Mouse (Mus musculus): ENCODE data around the gene Olfr750. TPM values are rescaled to one million over a fixed set of nuclear protein-coding genes. Genes with fewer than 3 reads are reported as not detected.
A peak's percentile ranks its signal among the peaks of the same experiment; 100 is the strongest.

Olfr750 gene
- total RNA-seq, 2 experiments from 2014 or later = not detected

DNA sequence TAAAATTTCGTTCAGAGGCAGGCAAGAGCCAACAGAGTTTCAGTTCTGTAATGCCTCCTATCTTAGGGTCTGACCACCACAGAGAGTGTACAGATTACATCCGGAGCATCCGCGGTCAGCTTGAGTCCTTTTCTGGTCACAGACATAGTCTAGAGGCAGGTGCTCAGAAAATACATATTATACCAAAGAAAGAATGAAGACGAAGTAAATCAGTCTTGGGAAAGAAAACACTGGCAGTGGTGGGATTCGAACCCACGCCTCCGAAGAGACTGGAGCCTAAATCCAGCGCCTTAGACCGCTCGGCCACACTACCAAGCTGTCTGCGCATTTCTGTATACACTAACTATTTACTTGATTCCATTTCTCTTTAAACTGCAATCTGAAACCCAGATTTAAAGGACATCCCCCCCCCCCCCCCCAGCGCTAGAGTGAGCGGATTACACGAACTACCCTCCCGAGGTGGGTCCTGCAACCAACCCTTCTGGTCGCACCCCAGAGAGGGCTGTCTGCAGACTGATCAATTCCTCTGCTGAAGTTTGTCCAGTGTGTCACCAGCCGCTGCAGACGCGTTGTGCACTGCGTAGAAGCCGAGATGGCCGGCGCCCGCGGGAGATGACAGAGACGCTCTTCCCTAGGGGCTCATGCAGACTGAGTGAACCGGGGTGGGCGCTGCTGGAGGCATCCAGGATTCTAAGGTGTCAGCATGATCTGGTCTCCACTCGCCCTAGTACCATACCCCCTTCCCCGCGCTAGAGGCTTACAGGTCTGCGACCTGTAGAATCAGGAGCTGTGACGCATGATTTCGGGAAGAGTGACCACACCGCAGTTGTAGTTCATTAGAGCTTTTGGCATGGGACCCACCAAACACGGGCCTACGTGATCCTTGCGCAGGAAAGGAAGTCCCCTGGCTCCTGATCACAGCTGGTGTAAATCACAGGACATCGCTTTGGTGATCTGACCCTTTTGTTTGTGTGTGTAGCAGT is 8.7 kb upstream of the Olfr750 start:
- peak overlapping the region; percentile 86 for H3K27ac ChIP-seq

DNA sequence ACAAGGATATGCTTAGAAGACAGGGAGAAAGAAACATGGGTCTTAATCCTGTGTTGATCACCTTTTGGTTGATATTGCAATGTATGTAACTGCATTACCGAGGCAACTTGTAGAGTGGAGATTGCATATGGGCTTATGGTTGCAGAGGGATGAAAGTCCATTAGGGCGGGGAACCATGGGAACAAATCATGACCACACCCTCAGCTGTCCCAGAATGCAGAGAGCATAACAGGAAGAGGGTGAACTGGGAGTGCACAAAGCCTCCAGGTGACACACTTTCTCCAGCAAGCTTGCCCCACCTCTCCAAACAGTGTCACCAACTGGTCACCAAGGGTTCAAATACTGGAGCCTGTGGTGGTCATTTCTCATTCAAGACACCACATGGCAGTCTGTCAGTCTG is 6.8 kb upstream of the Olfr750 start:
- no peak for TF ChIP-seq CTCF (conservative IDR thresholded peaks at IDR 0.05)
- DNase-seq (ENCODE audit: low spot score in 2 of 2) = no peak
- H3K27ac ChIP-seq = no peak overlapping the region
- no peak overlapping the region for H3K4me3 ChIP-seq

More for the DNA sequence above, 8.7 kb upstream of the Olfr750 start:
- peak overlapping the region; percentile 78 for H3K4me3 ChIP-seq
- DNase-seq (ENCODE audit: low spot score in 2 of 2) = peak; percentile 62 to 72
- TF ChIP-seq CTCF (conservative IDR thresholded peaks at IDR 0.05) = no peak

DNA sequence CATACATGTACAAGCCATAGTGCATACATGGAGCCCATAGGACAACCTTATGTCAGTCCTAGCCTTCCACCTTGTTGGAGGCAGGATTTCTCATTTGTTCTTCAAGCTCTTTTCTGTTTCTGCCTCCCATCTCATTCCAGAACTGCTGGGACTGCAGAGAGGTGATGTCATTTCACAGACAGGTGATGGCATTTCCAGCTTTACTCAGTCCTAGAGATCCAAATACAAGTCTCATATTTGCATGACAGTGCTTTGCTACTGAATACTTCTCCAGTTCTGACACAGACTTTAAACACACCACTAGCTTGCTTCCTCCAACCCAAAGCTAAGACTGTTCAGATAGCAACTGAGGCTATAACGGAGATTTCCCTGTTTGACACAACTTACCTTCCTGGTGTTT is 4.9 kb upstream of the Olfr750 start:
- no peak for DNase-seq (ENCODE audit: low spot score in 2 of 2)
- no peak overlapping the region for H3K4me3 ChIP-seq
- no peak for TF ChIP-seq CTCF (conservative IDR thresholded peaks at IDR 0.05)
- no peak overlapping the region for H3K27ac ChIP-seq

DNA sequence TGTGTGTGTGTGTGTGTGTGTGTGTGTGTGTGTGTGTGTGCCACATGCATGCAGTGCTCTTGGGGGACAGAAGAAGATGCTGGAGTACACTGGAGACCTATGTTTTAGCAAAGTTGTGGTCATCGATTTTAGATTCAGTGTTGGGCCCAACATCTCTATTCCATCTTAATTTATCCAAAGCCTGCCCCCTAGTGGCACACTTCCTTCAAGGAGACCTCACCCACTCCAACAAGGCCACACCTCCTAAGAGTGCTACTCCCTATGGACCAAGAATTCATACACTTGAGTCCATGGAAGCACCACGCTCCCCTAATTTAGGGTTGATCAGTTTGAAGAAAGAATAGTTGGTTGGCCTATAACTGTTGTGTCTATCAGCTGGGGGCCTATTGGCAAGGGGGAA is 4.6 kb downstream of the Olfr750 start:
- H3K27ac ChIP-seq = no peak overlapping the region
- peak; percentile 60 for TF ChIP-seq CTCF (conservative IDR thresholded peaks at IDR 0.05)
- DNase-seq (ENCODE audit: low spot score in 2 of 2) = no peak
- no peak overlapping the region for H3K4me3 ChIP-seq

DNA sequence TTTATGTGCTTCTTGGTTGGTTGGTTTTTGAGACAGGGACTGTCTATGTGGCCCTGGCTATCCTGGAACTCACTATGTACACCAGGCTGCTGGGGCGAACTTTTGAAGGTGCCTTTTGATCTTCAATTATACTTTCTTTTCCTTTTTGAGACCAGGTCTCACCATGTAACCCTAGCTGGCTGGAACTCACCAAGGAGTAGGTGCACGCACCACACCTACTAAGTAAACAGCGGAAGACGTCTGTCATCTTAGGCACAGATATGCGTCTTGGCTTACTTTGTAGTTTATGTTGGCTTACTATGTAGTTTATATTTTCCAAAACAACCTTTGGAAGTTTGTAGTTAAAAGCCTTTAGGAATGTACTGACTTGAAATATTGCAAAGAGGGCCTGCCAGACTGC is 5.3 kb downstream of the Olfr750 start:
- no peak for DNase-seq (ENCODE audit: low spot score in 2 of 2)
- no peak for TF ChIP-seq CTCF (conservative IDR thresholded peaks at IDR 0.05)
- H3K4me3 ChIP-seq = no peak overlapping the region
- H3K27ac ChIP-seq = no peak overlapping the region

DNA sequence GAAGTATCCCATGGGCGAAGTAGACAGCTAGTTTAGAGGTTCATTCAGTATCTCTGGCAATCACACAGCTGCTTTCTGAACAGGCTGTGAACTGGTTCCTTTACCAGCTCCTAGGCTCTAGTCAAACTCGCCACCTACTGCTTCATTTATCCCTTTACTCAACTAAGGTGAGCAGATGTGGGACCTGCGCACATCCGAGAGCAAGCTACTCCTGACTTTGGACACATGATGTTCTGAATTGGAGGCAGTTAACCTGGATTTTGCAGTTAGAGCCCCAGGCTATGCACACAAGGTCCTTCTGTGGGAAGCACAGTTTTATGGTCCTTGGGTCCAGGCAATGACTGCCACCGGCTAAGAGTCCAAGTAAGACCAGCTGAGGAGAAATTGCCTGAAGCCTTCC is 13.5 kb downstream of the Olfr750 start:
- no peak for DNase-seq (ENCODE audit: low spot score in 2 of 2)
- TF ChIP-seq CTCF (conservative IDR thresholded peaks at IDR 0.05) = no peak
- H3K4me3 ChIP-seq = no peak overlapping the region
- no peak overlapping the region for H3K27ac ChIP-seq

DNA sequence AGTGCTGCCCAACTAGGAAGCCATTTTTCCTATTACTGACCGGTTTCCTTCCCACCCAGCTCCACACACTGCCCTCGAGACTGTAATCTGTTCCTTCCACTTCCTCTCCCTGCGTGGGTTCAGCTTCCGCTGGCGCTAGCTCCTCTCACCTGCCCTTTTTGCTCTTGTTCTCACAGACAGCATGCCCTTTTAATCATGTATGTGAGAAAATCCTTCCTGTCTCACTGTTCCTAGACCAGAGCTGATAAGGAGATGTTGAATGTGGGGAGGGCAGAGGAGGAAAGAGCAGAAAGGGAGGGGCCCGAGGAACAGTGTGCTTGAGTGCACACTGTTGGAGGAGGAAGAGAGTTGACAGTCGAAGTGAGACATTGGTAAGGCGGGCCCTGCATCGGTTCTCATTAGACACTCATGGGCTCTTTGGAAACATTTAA is 16.8 kb downstream of the Olfr750 start, which contains the start of gene Rnase12:
Rnase12 (minus strand) TSS at position 261 of the 431 bp plus-strand sequence.
- no peak for TF ChIP-seq CTCF (conservative IDR thresholded peaks at IDR 0.05)
- no peak within 1 kb of the TSS for H3K27ac ChIP-seq
- no peak for DNase-seq (ENCODE audit: low spot score in 2 of 2)
- no peak within 1 kb of the TSS for H3K4me3 ChIP-seq

DNA sequence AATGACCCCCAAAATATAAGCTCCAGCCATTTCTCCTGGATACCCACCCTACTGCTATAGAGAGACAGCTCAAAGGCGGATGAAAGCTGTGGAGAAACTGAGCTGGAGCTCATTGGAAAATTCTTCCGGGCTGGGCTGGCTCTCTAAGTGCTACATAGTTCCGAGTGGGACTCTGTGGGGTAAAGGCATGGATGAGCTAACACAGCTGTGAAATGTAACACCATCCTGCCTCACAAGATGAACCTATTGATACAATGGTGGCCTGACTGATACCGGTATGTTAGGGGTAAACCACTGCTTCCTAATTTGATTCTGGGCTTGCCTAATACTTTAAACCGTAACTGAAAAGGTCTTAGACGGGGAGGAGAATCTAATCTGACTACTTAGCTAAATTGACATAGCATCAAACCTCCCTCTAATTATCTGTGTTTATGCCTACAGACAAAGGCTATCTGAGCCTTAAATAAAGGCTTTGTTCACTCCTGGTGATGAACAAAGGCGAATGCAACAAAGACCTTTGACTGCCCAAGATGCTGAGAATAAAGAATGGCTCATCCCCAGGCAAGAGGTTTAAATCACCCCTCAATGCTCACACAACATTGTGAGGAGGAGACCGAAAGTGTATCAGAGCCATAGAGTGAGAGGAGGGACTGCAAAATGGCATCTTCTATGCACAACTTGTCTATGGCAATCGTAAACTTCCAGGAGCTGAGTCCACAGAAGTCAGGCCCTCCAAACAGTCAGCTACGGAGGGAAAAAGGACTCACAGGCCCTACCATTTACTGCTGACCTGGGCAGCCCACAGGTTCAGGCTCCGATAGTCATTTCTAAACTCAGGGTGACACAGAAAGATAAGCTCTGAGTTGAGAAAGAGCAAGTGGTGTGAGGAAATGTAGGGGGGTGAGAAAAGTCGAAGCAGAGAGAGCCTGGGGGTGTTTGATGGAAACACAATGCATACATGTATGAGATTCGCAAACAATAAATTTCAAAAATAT is 19.7 kb downstream of the Olfr750 start:
- TF ChIP-seq CTCF (conservative IDR thresholded peaks at IDR 0.05) = no peak
- H3K4me3 ChIP-seq = no peak overlapping the region
- no peak overlapping the region for H3K27ac ChIP-seq
- DNase-seq (ENCODE audit: low spot score in 2 of 2) = no peak

DNA sequence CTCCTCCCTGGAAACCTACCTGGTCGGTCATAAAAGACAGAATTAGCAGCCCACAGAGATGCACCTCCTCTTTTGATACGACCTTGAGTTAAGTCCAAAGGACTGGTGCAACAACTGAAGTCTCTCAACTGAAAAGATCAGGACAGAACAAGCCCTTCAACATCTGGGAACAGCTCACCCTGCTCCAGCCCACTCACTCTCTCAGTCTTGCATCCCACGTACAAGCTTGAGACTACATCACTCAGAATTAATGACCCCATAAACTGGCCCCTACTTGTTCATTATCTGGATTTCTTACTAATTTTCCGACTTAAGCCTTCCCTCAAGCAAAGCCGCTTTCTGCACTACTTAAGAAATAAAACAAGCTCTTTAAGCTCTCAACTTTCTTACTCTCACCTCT is 21.1 kb downstream of the Olfr750 start:
- no peak overlapping the region for H3K4me3 ChIP-seq
- no peak for TF ChIP-seq CTCF (conservative IDR thresholded peaks at IDR 0.05)
- DNase-seq (ENCODE audit: low spot score in 2 of 2) = no peak
- no peak overlapping the region for H3K27ac ChIP-seq

DNA sequence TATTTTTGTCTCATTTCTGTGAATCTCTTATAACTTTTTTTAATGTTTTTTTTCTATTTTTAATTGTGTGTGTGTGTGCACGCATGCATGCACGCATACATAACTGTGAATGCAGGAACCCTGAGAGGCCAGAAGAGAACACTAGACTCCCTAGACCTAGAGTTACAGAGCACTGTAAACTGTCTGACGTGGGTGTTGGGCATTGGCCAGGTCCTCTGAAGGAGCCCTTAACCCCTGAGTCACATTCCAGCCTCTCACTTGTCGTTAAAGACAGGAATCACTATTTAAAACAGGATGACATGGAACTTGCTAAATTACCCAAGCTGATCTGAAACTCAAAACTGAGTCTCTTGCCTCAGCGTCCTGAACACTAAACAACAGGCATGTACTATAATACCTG is 22.3 kb downstream of the Olfr750 start:
- TF ChIP-seq CTCF (conservative IDR thresholded peaks at IDR 0.05) = no peak
- H3K27ac ChIP-seq = no peak overlapping the region
- no peak for DNase-seq (ENCODE audit: low spot score in 2 of 2)
- no peak overlapping the region for H3K4me3 ChIP-seq

DNA sequence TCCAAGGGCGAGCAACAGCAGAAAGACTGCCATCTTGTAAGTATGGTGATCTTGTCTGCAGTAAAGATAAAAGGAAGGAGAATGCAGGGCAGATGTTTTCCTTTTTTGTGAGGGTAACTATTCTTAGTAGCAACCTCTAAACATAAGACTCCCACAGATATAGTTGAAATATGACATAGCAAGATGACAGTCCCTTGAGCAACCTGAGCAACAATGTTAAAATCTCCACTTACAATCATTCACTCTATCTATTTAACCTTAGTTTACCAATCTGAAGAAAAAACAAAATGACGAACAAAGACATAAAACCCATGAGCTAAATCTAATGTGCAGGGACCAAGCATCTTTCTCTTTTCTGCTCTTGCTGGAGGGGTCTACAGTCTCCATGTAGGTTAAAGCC is 24.2 kb downstream of the Olfr750 start, which contains the start of gene Rnase11:
Rnase11 (minus strand) TSS at position 101 of the 400 bp plus-strand sequence.
- no peak for DNase-seq (ENCODE audit: low spot score in 2 of 2)
- TF ChIP-seq CTCF (conservative IDR thresholded peaks at IDR 0.05) = no peak
- Histone ChIP-seq H3K4me3 (no peak within 1 kb of the TSS), H3K27ac (no peak within 1 kb of the TSS)

DNA sequence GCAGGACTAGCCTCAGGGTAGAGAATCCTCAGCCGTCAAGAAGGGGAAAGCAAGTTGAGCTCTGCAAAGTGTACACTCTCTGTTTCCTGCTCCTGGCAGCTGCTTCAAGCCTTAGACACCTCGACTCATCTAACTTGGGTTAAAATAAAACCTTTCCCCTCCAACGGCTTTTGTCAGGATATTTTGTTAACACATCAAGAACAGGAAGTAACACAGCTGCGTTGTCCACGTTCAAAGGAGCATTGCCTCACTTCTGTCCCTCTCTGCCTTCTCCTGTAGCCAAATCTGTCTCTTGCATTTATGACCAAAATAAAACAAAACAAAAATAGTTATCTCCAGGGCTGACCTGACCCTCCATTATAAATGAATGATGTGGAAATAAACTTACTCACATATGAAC is 26.4 kb downstream of the Olfr750 start:
- DNase-seq (ENCODE audit: low spot score in 2 of 2) = no peak
- no peak for TF ChIP-seq CTCF (conservative IDR thresholded peaks at IDR 0.05)
- H3K4me3 ChIP-seq = no peak overlapping the region
- no peak overlapping the region for H3K27ac ChIP-seq

DNA sequence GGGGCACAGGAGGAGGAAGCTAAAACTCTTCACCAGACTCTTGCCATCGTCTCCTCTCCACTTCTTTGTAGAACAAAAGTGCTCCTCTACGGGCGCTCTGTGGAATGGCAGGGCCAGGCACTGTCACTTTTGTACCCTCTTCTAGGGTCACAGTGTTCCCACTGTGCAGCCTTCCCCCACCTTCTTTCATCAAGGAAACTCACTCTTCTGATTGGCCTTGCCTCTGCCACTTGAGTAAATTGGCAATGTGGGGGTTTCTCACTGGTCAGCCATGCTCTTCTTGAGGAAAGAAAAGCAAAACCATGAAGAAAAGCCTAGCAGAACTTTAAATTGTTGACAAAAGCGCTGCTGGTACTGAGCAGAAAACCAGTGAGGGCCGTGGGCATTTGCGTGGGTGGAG is 32.5 kb downstream of the Olfr750 start, which contains the start of gene Rnase9:
Rnase9 (minus strand) TSS at position 101 of the 400 bp plus-strand sequence.
- TF ChIP-seq CTCF (conservative IDR thresholded peaks at IDR 0.05) = no peak; the same call in 1 of the 2 replicates
- no peak for DNase-seq (ENCODE audit: low spot score in 2 of 2)
- no peak within 1 kb of the TSS for H3K4me3 ChIP-seq
- H3K27ac ChIP-seq = no peak within 1 kb of the TSS
